Mouse (Mus musculus) erythroblast, embryonic 14.5 days (primary cell): ENCODE measurements around the gene Trappc6a.

Experiments
- GATA1 ChIP-seq: IDR thresholded peaks from 2 replicates; pipeline ENCODE4 v1.6.1; 2012; ENCODE audit warnings: low read length, inconsistent platforms, mixed read lengths
- TAL1 ChIP-seq: IDR thresholded peaks from 3 replicates; pipeline ENCODE4 v1.6.1; 2012; ENCODE audit warnings: low read length, inconsistent platforms, mixed read lengths

- TF ChIP-seq TAL1: no peak
- TF ChIP-seq GATA1: no peak
Observed at GRCm38 (mm10) chr7:19508150-19508923, at the start of gene Trappc6a, which contains the start of gene Bloc1s3.
